Mouse (Mus musculus): ENCODE measurements at regions not wholly inside any gene's neighbourhood (a gene's known extent, or its start where the extent isn't known, plus 50 kb on each side); places are given as distances from the start of the nearest gene placed in this dataset.

DNA sequence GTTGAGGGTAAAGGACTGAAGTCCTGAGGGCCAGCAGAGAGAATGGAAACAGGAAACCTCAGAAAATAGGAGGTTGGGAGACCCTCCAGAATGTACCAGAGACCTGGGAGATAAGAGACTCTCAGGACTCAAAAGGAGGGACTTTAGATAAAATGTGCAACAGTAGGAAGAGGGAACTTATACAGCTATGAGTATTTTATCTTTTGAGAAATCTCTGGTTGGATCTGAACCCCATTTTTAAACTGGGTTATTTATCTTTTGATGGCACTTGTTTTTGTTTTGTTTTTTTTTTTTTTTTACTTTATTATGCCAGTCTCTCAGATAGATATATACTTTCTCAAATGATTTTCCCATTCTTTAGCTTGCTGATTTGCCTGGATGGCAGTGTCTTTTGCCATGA, 377.1 kb upstream of the Slitrk5 start:
- no peak for TF ChIP-seq CTCF (IDR thresholded peaks at IDR 0.05)
- no peak for TF ChIP-seq EP300 (IDR thresholded peaks at IDR 0.05)
